In genomic region chr10:90933088-90933487, GRCm38 (mm10) we compare ENCODE assay signal across 27 mouse cellular contexts.
A peak's percentile ranks its signal among the peaks of the same experiment; 100 is the strongest.
DNase-seq lines count a peak whose midpoint lies in the region; ATAC-seq lines count a peak whose summit lies in the region.
"Had no signal": no experiment of that assay in that cellular context is flagged by ENCODE, and none has a peak within 500 bp of the region (broad histone marks: within the 10 kb centered on the region; RNA-seq: fewer than 3 reads in every experiment).

No protein-coding gene starts in this region.

- H3K4me2 ChIP-seq in forebrain, embryonic 11.5 days (ENCODE audit: low read depth, low read length, severe bottlenecking): no peak overlapping the region
- H3K4me2 ChIP-seq: forebrain, embryonic 12.5 days; forebrain, embryonic 15.5 days; heart, embryonic 13.5 days; hindbrain, embryonic 13.5 days; intestine, embryonic 15.5 days had no signal

- ATAC-seq in forebrain, embryonic 11.5 days (replicated peaks; ENCODE audit: low FRiP score): no peak
- ATAC-seq: forebrain, embryonic 15.5 days; hindbrain, embryonic 16.5 days; intestine, embryonic 15.5 days; Patski had no signal

- intact Hi-C loops in heart, postnatal 25 days (cut with DNase I): no loop called here

- WGBS in forebrain, embryonic 11.5 days: 89% methylated on average over 5 of the region's 5 CpGs

- no peaks in the 10 kb centered on the region for H3K27me3 ChIP-seq in forebrain, embryonic 11.5 days (ENCODE audit: control insufficient read depth, insufficient read depth, low read length)
- H3K27me3 ChIP-seq: CH12.LX; forebrain, embryonic 12.5 days; forebrain, embryonic 15.5 days; heart, embryonic 13.5 days; hindbrain, embryonic 13.5 days; intestine, embryonic 15.5 days had no signal

- H3K9ac ChIP-seq in forebrain, embryonic 11.5 days (ENCODE audit: low read length): no peak overlapping the region
- H3K9ac ChIP-seq: forebrain, embryonic 12.5 days; forebrain, embryonic 15.5 days; heart, embryonic 13.5 days; hindbrain, embryonic 13.5 days; intestine, embryonic 15.5 days had no signal

- H3K9me3 ChIP-seq in forebrain, embryonic 11.5 days (ENCODE audit: control insufficient read depth, low read length): no peaks in the 10 kb centered on the region
- H3K9me3 ChIP-seq: forebrain, embryonic 12.5 days; forebrain, embryonic 15.5 days; G1E; heart, embryonic 10.5 days; heart, embryonic 13.5 days; hindbrain, embryonic 13.5 days; intestine, embryonic 15.5 days had no signal

- no peak overlapping the region for H3K27ac ChIP-seq in forebrain, embryonic 11.5 days (ENCODE audit: low read depth, low read length)
- H3K27ac ChIP-seq: forebrain, embryonic 12.5 days; forebrain, embryonic 15.5 days; heart, adult 2 months; heart, embryonic 10.5 days; heart, embryonic 13.5 days; hindbrain, embryonic 13.5 days; intestine, embryonic 15.5 days had no signal

- no peak overlapping the region for H3K4me3 ChIP-seq in forebrain, embryonic 11.5 days (ENCODE audit: low read depth, low read length)
- H3K4me3 ChIP-seq: forebrain, embryonic 12.5 days; forebrain, embryonic 15.5 days; heart, adult 2 months; heart, embryonic 10.5 days; heart, embryonic 13.5 days; hindbrain, embryonic 13.5 days; intestine, embryonic 15.5 days had no signal

- peak; percentile 55 for DNase-seq in heart, adult 11 months
- no peak for DNase-seq in heart, postnatal 25 days (ENCODE audit: low spot score)
- peak; percentile 52 for DNase-seq in brain, adult 2 months (ENCODE audit: low read depth, low spot score)
- DNase-seq in forelimb bud, embryonic 11.5 days (ENCODE audit: low read depth, low spot score): peak; percentile 9
- DNase-seq in right cerebral cortex, postnatal 4 days: no peak
- no peak for DNase-seq in forebrain, embryonic 11.5 days (ENCODE audit: low spot score)
- DNase-seq: adrenal gland, postnatal 10 days; adrenal gland, postnatal 36 days; B cell, adult 2 months; cerebellum, adult 11 months; cerebellum, adult 2 months; cerebellum, adult 9-11 months; cerebellum, postnatal 36 days; gastrocnemius, postnatal 25 days; heart, adult 2 months; heart, postnatal 14 days; kidney, adult 11 months had no signal

- H3K4me1 ChIP-seq in forebrain, embryonic 11.5 days (replicated peaks; ENCODE audit: control insufficient read depth, insufficient read depth, low read length): no peaks in the 10 kb centered on the region
- H3K4me1 ChIP-seq: intestine, embryonic 15.5 days had no signal

- no peaks in the 10 kb centered on the region for H3K36me3 ChIP-seq in forebrain, embryonic 11.5 days (ENCODE audit: control insufficient read depth, insufficient read depth, low read length)
- H3K36me3 ChIP-seq: forebrain, embryonic 12.5 days; forebrain, embryonic 15.5 days; G1E; heart, embryonic 10.5 days; heart, embryonic 13.5 days; intestine, embryonic 15.5 days had no signal

Comparison
In these comparisons a context has a peak if more than half of its experiments do, and no peak if none do; other contexts are left out.
1. DNase-seq: peak in heart, adult 11 months (single experiment), brain, adult 2 months (single experiment) and forelimb bud, embryonic 11.5 days (single experiment); none in heart, postnatal 25 days (single experiment), right cerebral cortex, postnatal 4 days (single experiment) and forebrain, embryonic 11.5 days (single experiment).